Mouse (Mus musculus): ENCODE measurements around the gene Amer2.
"Not testable (repeated sequence)": the region's sequence is repeated elsewhere in the genome, so short reads cannot be mapped to it uniquely, and the experiment has no call there.

Gene Amer2

DNA sequence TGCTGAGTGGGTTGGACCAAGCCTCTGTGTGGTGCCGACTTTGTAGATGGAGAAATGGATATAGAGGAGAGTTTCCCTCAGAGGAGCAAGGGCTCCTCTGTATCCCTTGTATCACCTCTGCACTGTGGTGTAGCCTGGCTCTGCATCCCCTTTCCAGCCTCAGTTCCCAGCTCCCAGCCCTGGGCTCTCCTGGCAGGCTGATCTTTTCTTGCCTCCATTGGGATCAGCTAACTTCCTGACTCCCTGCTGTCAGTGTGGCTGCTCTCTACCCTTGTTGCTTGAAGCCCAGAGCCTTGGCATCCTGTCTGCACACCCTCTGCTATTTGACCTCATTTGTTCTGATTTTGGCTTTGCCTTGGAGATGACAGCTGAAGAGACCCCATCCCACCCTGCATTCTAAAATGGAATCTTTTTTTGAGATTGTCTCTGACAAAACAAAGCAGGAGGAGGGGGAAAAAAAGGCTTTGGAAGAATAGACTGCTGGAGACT is at the start of gene Amer2:
Amer2 (plus strand) TSS at position 439 of the 489 bp plus-strand sequence.
- no peak for DNase-seq

DNA sequence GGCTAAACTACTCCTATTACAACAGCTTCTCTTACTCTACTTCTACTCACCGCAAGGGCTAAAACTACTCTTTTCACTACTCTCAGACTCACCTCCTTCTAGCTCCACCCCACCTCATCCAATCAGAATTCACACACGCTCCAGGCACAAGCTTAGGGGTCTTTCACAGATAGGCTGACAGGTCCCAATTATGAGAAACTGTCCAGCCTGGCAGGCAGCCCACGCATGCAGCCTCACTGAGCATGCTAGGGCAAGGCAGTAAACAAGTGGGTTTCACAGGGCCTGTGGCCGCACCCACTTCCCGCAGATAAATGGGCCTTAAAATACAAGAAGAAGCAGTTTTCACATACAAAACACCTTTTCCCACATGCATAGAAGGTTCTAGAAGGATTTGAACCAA is 33.1 kb upstream of the Amer2 start:
- not testable (repeated sequence) for DNase-seq

DNA sequence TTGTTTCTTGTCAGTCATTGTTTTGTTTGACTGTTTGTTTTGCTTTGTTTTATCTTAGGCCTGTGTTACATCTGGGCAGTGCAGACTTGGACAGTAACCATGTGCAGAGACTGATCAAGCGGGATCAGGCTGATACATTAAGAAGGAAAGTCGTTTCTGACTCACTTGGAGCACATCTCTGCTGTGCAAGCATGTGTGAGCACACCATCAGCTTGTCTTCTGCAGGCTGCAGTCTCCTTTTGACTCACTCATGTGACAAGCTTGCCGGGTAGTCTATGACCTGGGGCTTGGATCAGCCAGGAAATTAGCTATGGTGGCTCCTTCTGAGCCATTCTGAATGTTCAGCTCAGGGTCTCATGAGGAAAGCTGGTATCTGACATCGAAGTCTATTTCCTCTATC is 32.5 kb upstream of the Amer2 start:
- no peak for DNase-seq

DNA sequence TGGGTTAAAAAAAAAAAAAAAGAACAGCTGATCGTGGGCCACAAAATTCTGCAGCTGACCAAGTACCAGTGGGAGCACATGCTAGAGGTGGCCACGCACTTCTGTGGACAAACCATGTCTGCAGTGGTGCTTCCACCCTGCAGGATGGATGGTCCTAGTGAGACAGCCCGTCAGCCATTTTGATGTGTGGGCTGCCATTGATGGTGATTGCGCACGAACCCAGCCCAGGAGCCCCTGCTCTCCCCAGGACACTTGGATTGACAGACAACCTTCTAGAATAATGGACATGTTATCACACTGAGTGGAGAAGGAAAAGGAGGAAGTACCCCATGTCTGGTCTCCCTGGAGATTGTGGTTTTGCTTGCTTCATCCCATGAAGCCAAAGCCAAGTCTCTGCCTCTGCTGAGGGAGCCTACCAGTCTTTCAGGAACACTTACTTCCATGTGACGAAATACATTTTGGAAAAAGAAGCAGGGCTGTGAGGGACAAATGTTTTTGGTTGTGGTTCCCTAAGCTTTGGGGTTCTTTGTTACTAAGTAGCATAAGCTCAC is 27.7 kb upstream of the Amer2 start:
- peak; percentile 10 for DNase-seq

DNA sequence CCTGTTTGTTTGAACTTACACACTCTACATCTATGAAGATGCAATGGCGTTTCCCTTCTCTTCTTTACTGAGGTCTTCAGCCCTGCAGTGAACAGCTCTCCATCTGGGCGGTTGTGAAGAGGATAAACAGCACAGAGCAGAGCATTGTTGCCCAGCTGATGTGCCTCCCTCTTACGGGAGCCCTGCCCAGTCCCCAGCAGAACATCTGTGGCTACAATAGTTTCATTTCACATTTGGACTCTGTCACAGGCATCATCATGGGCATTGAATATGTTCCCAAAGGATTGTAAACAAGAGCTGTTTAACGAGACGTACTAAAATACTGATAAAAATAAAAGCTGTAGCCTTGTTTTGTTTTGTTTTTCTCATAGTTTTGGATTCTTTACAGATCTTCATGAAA is 14.7 kb upstream of the Amer2 start:
- DNase-seq: no peak

DNA sequence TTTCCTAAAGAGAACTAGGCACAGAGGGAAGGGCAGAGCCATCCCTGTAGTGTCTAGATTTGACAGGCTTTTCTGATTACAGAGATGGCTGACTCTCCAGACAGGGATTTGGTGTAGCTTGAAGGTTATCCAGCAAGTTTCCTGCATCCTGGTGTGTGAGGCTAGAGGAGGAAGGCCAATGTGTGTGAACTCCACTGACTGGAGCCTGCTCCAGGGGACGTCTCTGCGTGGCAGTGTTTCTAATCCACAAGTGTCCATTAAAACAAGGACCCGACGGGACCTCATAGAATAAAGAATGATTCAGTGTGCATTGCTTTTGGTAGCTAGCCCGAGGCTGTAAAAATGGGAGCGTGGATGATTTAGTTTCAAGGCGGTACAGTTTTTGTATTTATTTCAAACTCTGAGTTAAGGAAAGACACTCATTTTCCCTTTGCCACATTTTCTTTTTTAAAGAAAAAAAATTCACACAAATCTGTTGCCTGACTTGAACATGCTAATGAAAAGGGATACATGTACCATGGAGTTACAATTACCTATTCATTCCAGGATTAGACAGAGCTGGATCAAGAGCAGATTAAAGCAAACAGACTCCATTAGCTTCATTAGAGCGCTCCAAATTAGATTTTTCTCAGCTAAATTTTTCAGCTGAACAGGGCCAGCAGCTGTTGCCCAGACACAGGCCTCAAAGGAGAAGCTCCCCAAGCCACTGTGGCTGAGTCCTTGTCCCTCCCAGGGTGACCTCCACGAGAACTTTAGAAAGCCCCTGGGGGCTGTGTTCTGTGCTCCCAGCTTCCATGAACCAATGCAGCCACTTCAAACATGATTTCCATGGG is 11.5 kb upstream of the Amer2 start:
- no peak for DNase-seq

DNA sequence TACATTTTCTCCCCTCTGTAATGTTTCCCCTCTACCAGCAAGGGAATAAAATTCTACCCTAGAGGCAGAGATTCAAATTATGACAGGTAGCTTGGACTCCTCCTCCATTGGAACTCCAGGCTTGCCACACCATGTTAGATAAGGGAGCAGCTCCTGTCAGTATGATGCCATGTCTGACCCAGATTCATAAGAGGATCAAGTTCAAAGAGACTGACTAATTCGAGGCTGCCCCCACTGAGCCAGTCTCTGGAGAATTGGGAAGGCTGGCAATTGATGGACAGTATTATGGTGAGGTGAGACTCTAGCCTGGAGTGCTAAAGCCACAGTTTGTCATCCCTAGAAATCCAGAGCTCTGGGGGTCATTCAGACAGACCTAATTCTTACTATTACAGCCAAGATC is 6.3 kb upstream of the Amer2 start:
- DNase-seq: no peak

DNA sequence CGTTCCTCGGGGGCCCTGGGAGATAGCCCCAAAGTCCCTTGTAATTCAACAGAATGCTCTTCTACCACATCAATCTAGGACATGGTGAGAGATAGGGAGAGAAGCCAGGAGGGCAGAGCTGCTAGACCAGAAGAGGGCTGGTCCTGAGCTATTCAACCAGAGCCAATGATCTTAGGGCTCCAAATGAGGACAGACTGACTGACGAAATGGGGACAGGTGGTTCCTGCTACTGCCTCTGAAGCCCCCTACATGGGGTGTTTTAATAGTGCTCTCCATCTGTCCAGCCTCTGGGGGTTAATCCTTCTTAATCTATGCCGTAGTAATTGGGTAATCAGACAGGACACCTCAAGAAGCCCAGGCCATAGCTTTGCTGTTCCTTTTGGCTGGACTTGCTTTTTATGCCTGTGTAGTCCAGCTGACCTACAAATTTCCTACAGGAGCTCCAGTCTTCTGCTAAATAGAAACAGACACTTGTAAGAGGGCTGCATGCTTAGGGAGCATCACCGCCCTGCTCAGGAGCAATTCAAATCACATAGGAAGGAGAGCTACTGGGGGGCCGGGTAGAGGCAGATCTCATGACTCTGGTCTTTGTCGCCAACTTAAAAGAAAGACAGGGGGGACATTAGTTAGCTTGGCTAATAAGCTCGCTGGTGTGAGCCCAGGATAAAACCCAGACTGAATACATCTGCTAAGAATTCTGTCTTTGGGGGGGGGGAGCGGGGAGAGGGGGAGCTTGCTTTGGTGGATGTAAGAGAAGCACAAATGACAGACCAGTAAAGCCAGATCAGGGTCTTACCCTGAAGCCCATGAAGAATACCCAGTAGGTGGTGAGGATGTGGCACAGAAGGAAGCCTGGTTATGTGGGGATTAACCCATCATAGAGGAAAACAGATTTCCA is 4.0 kb upstream of the Amer2 start:
- no peak for DNase-seq

DNA sequence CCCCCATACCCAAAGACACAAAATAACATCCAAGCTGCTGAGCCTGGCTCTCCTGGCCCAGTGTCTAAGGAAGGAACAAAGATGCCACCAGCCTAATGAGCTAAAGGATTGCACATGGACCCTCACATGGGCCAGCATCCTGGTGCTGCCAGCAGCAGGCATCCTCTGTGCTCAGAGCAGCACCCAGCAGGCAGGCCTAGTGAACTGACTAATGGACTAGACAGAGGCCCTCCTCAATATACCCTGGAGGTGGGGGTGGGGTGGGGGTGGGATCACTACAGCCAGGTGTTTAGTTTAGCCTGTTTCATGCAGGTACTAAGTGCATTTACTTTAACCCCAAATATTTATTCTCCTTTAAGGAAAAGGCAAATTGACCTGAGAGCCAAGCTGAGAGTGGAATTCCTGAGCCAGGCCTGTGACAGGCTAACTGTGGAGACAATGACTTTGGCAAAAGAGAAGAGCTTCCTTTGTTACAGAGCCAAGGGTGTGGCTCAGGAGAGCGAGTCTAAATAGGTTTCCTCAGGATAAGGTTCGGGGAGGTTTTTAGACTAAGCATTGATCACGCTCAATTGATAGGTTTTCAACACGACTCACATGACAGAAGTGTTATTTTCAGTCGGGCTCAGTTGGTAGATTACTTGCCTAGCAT is 3.3 kb upstream of the Amer2 start:
- DNase-seq: no peak

DNA sequence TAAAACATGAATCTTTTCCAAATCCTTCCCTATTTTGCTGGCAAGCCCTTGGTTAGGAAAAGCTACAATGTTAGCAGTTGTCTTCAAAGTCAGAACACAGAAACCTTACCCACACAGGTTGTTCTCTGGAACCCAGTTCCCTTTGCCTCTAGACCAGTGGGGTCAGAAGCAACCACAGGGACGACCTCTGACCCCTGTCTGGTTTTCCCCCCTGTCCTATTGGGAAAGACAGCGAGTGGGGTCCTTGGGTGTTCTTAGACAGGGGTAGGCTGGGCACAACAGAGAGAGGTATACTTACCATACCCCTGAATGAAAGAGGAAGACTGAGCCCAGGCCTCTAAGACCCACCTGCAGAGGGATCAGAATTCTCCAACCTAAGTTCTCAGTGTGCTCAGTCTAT is 4.0 kb downstream of the Amer2 start:
- no peak for DNase-seq

DNA sequence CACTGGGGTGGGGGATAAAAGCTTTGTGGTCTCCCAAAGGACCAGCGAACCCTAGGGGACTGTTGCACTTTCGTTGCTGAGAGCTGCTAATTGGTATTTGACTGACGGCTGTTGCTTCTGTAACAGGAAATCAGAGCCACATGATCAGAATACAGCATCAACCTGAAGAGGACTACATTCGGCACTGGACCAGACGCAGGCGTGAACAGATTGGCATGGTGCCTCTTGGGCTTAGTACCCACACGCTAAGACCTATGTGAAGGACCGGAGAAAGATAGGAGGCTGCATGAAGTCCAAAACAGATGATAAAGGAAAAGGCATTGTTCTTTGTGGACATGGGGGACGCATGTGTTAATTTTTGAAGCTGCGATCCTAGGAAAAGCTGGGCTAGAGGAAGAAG is 4.5 kb downstream of the Amer2 start:
- DNase-seq: no peak

DNA sequence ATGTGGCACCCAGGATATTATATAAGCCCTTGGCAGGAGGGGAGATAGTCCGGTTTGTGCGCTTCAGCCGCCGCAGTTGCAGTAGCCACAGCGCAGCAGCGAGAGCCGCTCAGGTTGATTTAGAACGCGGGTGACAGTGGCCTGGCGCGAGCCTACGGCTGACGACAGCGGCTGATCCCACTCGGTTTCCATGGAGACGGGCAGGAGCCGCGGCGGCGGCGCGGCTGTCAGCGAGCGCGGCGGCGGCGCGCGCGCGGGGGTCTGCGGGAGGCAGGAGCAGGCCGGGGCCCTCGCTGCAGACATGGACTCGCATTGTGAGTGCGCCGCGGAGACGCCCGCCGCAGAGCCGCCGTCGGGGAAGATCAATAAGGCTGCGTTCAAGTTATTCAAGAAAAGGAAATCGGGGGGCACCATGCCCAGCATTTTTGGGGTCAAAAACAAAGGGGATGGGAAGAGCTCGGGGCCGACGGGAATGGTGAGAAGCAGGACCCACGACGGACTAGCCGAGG is 5.1 kb downstream of the Amer2 start:
- peak; percentile 17 for DNase-seq

DNA sequence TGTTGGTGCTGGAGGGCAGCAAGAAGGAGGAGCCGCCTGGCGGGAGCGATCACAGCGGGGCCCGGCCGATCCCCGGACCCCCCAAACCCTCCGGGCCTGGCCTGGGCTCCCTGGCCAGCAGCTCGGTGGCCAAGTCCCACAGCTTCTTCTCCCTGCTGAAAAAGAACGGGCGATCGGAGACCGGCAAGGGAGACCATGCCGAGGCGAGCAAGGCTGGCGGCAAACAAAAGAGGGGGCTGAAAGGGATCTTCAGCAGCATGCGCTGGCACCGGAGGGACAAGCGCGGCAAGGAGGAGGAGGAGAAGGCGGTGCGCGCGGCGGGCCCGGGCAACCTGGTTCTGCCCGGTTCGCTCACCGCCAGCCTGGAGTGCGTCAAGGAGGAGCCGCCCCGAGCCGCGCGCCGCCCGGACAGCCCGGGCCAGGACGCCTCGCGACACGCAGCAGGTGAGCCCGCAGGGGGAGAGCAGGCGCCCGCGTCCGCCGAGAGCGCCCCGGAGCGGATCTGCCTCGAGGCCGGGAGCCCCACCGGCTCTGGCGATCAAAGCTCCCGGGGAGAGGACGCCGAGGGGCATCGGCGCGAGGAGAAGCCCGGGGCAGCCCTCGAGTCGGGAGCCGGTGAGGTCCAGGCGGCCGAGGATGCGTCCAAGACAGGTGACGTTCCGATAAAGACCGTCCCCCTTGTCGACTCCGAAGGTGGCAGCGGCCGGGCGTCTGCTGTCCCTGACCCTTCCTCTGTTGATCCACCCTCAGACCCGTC is 5.7 kb downstream of the Amer2 start:
- peak; percentile 3 for DNase-seq

DNA sequence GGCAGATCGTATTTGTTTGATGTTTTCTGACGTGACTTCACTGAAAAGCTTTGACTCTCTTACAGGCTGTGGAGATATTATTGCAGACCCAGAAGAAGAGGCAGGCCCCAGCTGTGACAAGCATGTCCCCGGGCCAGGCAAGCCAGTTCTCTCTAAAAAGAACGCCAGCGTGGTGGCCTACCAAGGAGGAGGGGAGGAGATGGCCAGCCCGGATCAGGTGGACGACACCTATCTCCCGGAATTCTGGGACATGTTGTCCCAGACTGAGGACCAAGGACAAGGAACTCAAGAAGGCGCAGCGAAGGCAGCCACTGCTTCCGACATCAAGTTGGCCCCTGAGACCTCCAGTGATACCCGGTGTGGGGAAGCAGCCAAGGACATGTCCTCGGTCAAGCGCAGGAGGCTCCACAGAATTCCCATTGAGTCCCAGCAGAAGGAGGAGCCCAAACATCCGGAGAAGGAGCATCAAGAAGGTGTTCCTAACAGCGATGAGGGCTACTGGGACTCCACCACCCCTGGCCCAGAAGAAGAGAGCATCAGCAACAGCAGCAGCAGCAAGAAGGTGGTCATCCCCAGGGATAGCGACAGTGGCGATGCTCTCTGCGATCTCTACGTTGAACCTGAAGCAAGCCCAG is 6.4 kb downstream of the Amer2 start:
- no peak for DNase-seq

DNA sequence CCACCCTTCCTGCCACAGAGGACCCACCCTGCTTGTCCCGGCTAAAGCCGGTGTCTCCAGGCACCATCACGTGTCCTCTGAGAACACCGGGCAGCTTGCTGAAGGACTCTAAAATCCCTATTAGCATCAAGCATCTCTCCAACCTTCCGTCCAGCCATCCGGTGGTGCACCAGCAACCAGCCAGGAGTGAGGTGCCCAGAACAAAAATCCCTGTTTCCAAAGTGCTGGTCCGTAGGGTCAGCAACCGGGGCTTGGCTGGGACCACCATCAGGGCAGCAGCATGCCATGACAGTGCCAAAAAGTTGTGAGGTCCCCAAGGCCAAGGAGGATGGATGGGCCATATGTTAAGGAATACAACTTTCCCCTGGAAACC is 6.9 kb downstream of the Amer2 start:
- DNase-seq: no peak

DNA sequence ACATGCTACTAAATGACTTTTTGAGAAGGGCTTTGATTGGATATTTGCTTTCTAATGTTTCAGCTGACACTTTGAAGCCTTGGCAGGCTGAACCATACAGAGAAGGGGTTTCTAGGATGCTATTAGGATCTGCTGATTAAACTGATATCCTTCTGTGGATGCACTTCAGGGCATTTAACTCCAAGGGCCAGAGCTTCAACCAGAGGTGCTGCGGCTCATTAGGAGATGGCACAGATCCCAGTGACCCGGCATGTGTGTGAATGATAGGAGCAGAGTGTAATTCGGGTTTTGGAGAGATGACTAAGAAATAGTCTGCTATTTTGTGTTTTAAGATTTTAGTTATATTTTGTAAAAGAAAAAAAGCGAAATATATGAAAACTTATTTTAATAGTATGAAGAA is 8.6 kb downstream of the Amer2 start:
- DNase-seq: no peak

DNA sequence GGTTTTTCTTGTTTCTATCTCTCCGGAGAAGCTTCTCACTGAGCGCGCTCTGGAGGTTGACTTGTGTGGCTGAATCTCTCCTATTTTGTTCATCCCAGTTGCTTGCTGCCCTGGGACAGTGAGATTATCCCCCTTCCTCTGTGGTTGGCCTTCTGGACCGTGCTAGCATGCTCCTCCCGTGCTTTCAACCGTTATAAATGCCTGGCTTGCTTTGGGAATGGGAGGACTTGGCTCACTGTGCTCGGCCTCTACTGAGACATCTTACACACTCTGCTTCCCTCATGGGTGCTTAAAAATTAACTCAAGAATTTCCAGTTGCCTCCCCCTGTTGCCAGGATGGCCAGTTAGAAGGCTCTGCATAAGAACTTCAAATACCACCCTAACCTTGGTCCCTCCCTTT is 10.8 kb downstream of the Amer2 start:
- no peak for DNase-seq

DNA sequence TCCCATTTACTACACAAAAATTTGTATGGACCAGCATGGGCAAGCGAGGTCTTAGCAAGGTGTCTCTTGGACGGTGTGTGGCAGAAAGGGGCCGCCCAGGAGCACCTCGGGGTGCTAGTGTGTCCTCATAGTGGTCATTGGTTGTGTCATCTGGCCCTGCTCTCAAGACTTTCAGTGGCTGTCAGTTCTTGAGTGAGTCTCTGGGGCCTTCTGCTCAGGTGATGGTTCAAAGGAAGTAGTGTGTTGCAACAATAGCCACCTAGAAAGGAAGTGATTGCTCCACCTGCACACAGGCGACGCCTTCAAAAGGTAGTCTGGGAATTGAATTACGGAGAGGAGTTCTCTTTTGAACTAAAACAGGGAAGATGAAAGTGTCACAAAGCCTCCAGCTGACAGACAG is 11.2 kb downstream of the Amer2 start:
- no peak for DNase-seq

DNA sequence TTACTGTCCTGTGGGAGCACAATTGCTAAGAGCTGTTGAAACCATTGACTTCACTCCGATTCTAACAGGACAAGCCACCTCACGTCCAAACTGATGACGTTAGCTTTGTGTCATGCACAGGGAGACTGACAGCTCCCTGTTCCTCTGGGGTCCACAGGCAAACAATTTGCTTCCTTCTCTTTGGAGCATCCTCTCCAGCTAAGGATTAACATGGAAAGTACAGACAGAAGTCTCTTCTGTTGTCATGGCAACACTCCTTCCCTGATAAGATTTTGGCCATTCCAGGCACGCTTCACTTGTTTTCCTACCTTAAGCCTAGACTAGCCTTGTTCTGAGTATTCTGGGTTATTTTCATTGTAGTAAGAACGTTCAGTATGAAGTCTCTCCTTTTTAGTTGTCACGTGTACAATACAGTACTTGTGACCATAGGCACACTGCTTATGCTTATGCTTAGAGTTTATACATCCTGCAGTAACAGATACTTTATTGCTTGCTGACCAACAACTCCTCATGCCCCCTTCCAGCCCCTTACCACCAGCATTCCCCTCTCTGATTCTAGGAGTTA is 12.1 kb downstream of the Amer2 start:
- no peak for DNase-seq

DNA sequence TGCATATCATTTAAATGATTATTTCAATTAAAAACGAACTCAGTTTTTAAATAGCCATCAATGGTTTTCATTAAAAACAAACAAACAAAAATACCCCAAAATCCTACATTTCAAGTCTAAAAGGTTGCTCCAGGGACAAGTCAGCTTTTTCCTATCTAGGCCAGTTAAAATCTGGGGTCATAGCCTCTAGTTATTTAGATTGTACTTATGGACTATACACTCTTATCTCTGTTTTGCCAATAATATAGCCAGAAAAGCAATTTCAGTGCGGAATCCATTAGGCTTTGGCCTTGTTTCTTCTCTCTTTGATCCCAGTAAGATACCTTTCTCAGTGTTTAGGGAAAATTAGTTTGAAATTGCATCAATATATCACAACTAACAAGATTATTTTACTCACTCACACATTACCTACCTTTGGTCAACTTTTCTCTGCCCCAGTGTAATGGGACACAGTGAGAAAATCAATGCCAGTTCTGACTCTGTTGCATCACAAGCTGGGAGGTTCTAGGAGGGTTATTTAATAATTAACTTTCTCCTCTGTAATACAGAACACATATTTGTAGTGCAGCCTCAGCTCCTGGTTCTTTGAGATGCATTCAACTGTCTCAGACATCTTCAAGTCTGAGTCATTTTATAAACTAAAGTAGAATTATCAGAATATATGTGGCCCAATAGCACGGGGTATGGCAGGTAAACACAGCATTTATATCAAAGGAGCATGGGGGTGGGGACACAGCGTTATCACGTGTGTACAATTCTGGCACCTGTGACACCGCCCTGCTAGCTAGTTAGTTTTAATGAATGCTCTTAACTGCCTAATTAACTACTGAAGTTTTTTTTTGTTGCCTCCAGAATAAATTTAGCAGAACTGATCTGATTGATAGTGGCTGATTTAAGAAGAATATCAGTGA is 13.8 kb downstream of the Amer2 start:
- DNase-seq: no peak
